Mouse (Mus musculus): ENCODE measurements around the gene G430095P16Rik.

The G430095P16Rik gene

GRCm38 (mm10) chr8:84703466-84704249, 19.1 kb upstream of the G430095P16Rik start:
- DNase-seq (ENCODE audit: low read depth), result peak; percentile 95

GRCm38 (mm10) chr8:84704356-84704755, 18.5 kb upstream of the G430095P16Rik start:
- peak; percentile 93 for DNase-seq (ENCODE audit: low read depth)

- DNase-seq (ENCODE audit: low read depth), result peak; percentile 87
Measured at GRCm38 (mm10) chr8:84704867-84705831, 17.7 kb upstream of the G430095P16Rik start.

GRCm38 (mm10) chr8:84705960-84706359, 16.8 kb upstream of the G430095P16Rik start:
- peak; percentile 61 for DNase-seq (ENCODE audit: low read depth)

- DNase-seq (ENCODE audit: low read depth), result peak; percentile 92
Measured at GRCm38 (mm10) chr8:84706610-84707266, 16.1 kb upstream of the G430095P16Rik start.

- DNase-seq (ENCODE audit: low read depth), result peak; percentile 86
Measured at GRCm38 (mm10) chr8:84707267-84707883, 15.4 kb upstream of the G430095P16Rik start.

- no peak for DNase-seq (ENCODE audit: low read depth)
Measured at GRCm38 (mm10) chr8:84708071-84708541, 14.7 kb upstream of the G430095P16Rik start.

- DNase-seq (ENCODE audit: low read depth), result peak; percentile 87
Measured at GRCm38 (mm10) chr8:84708774-84709475, 13.9 kb upstream of the G430095P16Rik start.

- no peak for DNase-seq (ENCODE audit: low read depth)
Measured at GRCm38 (mm10) chr8:84709931-84710330, 12.9 kb upstream of the G430095P16Rik start.

- DNase-seq (ENCODE audit: low read depth), result no peak
Measured at GRCm38 (mm10) chr8:84711312-84711711, 11.5 kb upstream of the G430095P16Rik start.

GRCm38 (mm10) chr8:84711933-84712758, 10.7 kb upstream of the G430095P16Rik start:
- DNase-seq (ENCODE audit: low read depth), result peak; percentile 56

GRCm38 (mm10) chr8:84712759-84713120, 10.1 kb upstream of the G430095P16Rik start:
- no peak for DNase-seq (ENCODE audit: low read depth)

- no peak for DNase-seq (ENCODE audit: low read depth)
Measured at GRCm38 (mm10) chr8:84713381-84713780, 9.4 kb upstream of the G430095P16Rik start.

GRCm38 (mm10) chr8:84714161-84714560, 8.6 kb upstream of the G430095P16Rik start:
- DNase-seq (ENCODE audit: low read depth), result no peak

- DNase-seq (ENCODE audit: low read depth), result no peak
Measured at GRCm38 (mm10) chr8:84715893-84716468, 6.8 kb upstream of the G430095P16Rik start.

- no peak for DNase-seq (ENCODE audit: low read depth)
Measured at GRCm38 (mm10) chr8:84716790-84717189, 6.0 kb upstream of the G430095P16Rik start.

GRCm38 (mm10) chr8:84718476-84718875, 4.3 kb upstream of the G430095P16Rik start:
- no peak for DNase-seq (ENCODE audit: low read depth)

- no peak for DNase-seq (ENCODE audit: low read depth)
Measured at GRCm38 (mm10) chr8:84718959-84719690, 3.7 kb upstream of the G430095P16Rik start.

GRCm38 (mm10) chr8:84722530-84722849, 317 bp upstream of the G430095P16Rik start:
- DNase-seq (ENCODE audit: low read depth), result no peak

Data from 416B (cell line).